Mouse (Mus musculus): ENCODE data around the gene Csdc2.

DNA sequence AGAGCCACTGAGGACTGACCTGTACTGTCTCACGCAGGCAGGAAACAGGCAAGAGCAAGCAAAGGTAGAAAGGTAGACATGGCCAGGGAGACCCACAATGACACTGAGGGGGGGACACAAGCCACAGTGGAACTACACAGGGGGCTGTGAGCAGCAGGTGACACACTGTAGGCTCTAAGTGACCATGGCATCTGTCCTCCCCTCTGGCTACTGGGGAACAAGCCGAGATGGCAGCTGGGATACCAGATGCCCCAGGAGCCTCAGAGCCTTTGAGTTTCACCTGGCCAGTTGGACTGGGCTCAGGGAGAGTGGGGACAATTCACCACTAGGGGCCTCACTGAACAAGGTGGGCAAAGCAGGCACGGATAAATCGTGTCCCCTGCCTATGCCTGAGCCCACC is 15.8 kb downstream of the Csdc2 start:
- TF ChIP-seq CTCF (conservative IDR thresholded peaks at IDR 0.05; ENCODE audit: insufficient read depth, insufficient read length, low read depth, low read length) (no peak), POLR2A (IDR thresholded peaks at IDR 0.05; ENCODE audit: low read depth, low read length) (no peak)
